Mouse (Mus musculus): ENCODE results near the gene Slc25a54. TPM values are rescaled to one million over a fixed set of nuclear protein-coding genes. Genes with fewer than 3 reads are reported as not detected.

Slc25a54 gene
- total RNA-seq (2012; rRNA removed) = not detected in 2 replicates
- total RNA-seq (2014; rRNA removed) = not detected in 2 replicates
- not detected in 2 replicates for polyA plus RNA-seq (2012; ENCODE audit: insufficient read length, low read depth)

GRCm38 (mm10) chr3:109080169-109080568, at the start of gene Slc25a54:
Gene Slc25a54, plus strand, starts transcription at chr3:109080469.
- Histone ChIP-seq H3K4me2 (ENCODE audit: insufficient read depth, low read depth, poor library complexity, severe bottlenecking) (no peak within 1 kb of the TSS), H3K36me3 (replicated peaks in 1 of 2; ENCODE audit: control insufficient read depth in 1 of 2, insufficient read depth in 1 of 2, low read length in 1 of 2) (no peaks in the 10 kb centered on the region), H3K27me3 (replicated peaks) (no peaks in the 10 kb centered on the region), H3K9ac (ENCODE audit: insufficient read depth, low read depth) (no peak within 1 kb of the TSS), H3K4me1 (ENCODE audit: control insufficient read depth in 1 of 2, insufficient read depth in 2 of 2) (peaks cover 2 to 3% of the 10 kb centered on the region in 2 experiments; a peak in 1 of 4 replicates), H3K4me3 (replicated peaks in 1 of 3; ENCODE audit: low read depth in 2 of 3, low read length in 2 of 3, poor library complexity in 1 of 3) (no peak within 1 kb of the TSS), H3K9me3 (replicated peaks; ENCODE audit: low read length) (no peaks in the 10 kb centered on the region), H3K27ac (ENCODE audit: insufficient read depth, low read depth) (no peak within 1 kb of the TSS), H3K79me2 (replicated peaks; ENCODE audit: control insufficient read depth, extremely low read depth, insufficient read depth, poor library complexity, severe bottlenecking) (no peaks in the 10 kb centered on the region)
- TF ChIP-seq JUN (IDR thresholded peaks at IDR 0.05; ENCODE audit: insufficient read depth, low read depth, low read length) = no peak
- no peak for DNase-seq (ENCODE audit: extremely low read depth)
- dilution Hi-C loops (cut with MboI; ENCODE audit: extremely low pct_ligation_motif_present, extremely low pct_unique_long_range_greater_than_20kb, low sequenced_read_pairs) (no loop called here), in situ Hi-C loops (cut with MboI; ENCODE audit: low pct_ligation_motif_present, low pct_unique_long_range_greater_than_20kb, low sequenced_read_pairs) (no loop called here)

DNA sequence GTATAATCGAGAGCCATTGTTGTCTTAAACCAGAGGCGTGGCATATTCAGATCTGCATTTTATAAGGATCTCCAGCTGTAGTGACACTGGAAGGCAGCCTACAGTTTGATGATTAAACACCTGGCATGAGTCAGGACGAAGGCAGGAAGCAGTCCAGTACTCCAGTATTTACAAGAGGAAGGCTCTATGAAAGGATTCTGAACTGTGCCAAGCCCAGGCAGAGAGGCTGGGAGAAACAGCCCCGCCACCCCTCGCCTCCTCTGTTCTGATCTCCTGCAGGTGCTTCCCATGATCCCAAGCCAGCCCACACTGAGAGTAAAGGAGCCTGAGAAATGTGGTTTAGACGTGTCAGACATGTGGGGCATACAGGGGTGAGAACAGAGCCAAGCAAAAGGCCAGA, 49.5 kb upstream of the Slc25a54 start:
- dilution Hi-C loops (cut with MboI; ENCODE audit: extremely low pct_ligation_motif_present, extremely low pct_unique_long_range_greater_than_20kb, low sequenced_read_pairs) (no loop called here), in situ Hi-C loops (cut with MboI; ENCODE audit: low pct_ligation_motif_present, low pct_unique_long_range_greater_than_20kb, low sequenced_read_pairs) (no loop called here)
- Histone ChIP-seq H3K4me2 (ENCODE audit: insufficient read depth, low read depth, poor library complexity, severe bottlenecking) (no peak overlapping the region), H3K27me3 (replicated peaks) (no peaks in the 10 kb centered on the region), H3K4me3 (replicated peaks in 1 of 3; ENCODE audit: low read depth in 2 of 3, low read length in 2 of 3, poor library complexity in 1 of 3) (no peak overlapping the region), H3K9ac (ENCODE audit: insufficient read depth, low read depth) (no peak overlapping the region), H3K9me3 (replicated peaks; ENCODE audit: low read length) (peaks cover 5% of the 10 kb centered on the region), H3K4me1 (ENCODE audit: control insufficient read depth in 1 of 2, insufficient read depth in 2 of 2) (peaks cover 0 to 8% of the 10 kb centered on the region in 2 experiments; a peak in 2 of 4 replicates), H3K79me2 (replicated peaks; ENCODE audit: control insufficient read depth, extremely low read depth, insufficient read depth, poor library complexity, severe bottlenecking) (no peaks in the 10 kb centered on the region), H3K36me3 (replicated peaks in 1 of 2; ENCODE audit: control insufficient read depth in 1 of 2, insufficient read depth in 1 of 2, low read length in 1 of 2) (no peaks in the 10 kb centered on the region), H3K27ac (ENCODE audit: insufficient read depth, low read depth) (no peak overlapping the region)
- TF ChIP-seq TCF12 (IDR thresholded peaks at IDR 0.05; ENCODE audit: low read depth, low read length) (no peak), CTCF (conservative IDR thresholded peaks at IDR 0.05 in 1 of 2, IDR thresholded peaks at IDR 0.05 in 1 of 2; ENCODE audit: low read depth in 2 of 2, low read length in 2 of 2) (no peak), NELFE (IDR thresholded peaks at IDR 0.05; ENCODE audit: low read depth, low read length) (no peak), ELF1 (IDR thresholded peaks at IDR 0.05; ENCODE audit: low read depth, low read length) (no peak), POLR2A (IDR thresholded peaks at IDR 0.05; ENCODE audit: low read depth, low read length) (no peak)
- no peak for DNase-seq (ENCODE audit: extremely low read depth)

DNA sequence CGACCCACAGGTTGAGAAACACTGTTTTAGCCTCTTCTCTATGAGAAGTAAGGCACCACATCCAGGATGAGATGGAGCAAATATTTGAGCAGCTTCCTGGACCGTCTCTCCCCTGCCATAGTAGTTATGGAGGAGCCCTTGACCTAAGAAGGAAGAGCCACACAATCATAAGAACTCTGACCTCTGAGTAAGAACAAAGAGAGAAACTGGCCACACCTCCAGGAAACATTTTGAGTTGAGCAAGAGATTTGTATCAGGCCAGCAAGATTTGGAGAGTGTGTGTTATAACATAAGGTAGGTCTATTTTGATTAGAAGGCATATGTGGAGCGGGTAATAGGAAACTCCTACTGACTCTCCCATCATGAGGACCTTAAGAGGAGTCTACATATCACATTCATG, 48.6 kb upstream of the Slc25a54 start:
- H3K4me1 ChIP-seq (ENCODE audit: control insufficient read depth in 1 of 2, insufficient read depth in 2 of 2) = peaks cover 0 to 8% of the 10 kb centered on the region in 2 experiments; a peak in 2 of 4 replicates
- no peaks in the 10 kb centered on the region for H3K27me3 ChIP-seq (replicated peaks)
- TF ChIP-seq MXI1 (IDR thresholded peaks at IDR 0.05; ENCODE audit: low read depth, low read length) = no peak
- no peak for TF ChIP-seq SIN3A (IDR thresholded peaks at IDR 0.05; ENCODE audit: low read length)
- no peak for TF ChIP-seq NRF1 (IDR thresholded peaks at IDR 0.05; ENCODE audit: low read depth, low read length)
- TF ChIP-seq JUN (IDR thresholded peaks at IDR 0.05; ENCODE audit: insufficient read depth, low read depth, low read length) = no peak
- TF ChIP-seq ETS1 (conservative IDR thresholded peaks at IDR 0.05; ENCODE audit: low read depth, low read length) = no peak
- no peak for TF ChIP-seq GABPA (IDR thresholded peaks at IDR 0.05; ENCODE audit: insufficient replicate concordance, low read depth, low read length)
- TF ChIP-seq ZKSCAN1 (IDR thresholded peaks at IDR 0.05; ENCODE audit: borderline replicate concordance, low read depth, low read length) = no peak
- TF ChIP-seq CTCF (conservative IDR thresholded peaks at IDR 0.05 in 1 of 2, IDR thresholded peaks at IDR 0.05 in 1 of 2; ENCODE audit: low read depth in 2 of 2, low read length in 2 of 2) = no peak
- TF ChIP-seq USF1 (IDR thresholded peaks at IDR 0.05; ENCODE audit: low read depth, low read length) = no peak
- TF ChIP-seq BHLHE40 (IDR thresholded peaks at IDR 0.05; ENCODE audit: low read depth, low read length) = no peak
- TF ChIP-seq SMC3 (IDR thresholded peaks at IDR 0.05; ENCODE audit: low read depth, low read length) = no peak
- TF ChIP-seq MYC (IDR thresholded peaks at IDR 0.05; ENCODE audit: low read depth, low read length) = no peak
- no peak for TF ChIP-seq RAD21 (IDR thresholded peaks at IDR 0.05; ENCODE audit: low read depth, low read length)
- no peak for TF ChIP-seq ZC3H11A (IDR thresholded peaks at IDR 0.05; ENCODE audit: low read depth, low read length)
- H3K27ac ChIP-seq (ENCODE audit: insufficient read depth, low read depth) = no peak overlapping the region
- H3K9me3 ChIP-seq (replicated peaks; ENCODE audit: low read length) = peaks cover 5% of the 10 kb centered on the region
- H3K9ac ChIP-seq (ENCODE audit: insufficient read depth, low read depth) = no peak overlapping the region
- H3K79me2 ChIP-seq (replicated peaks; ENCODE audit: control insufficient read depth, extremely low read depth, insufficient read depth, poor library complexity, severe bottlenecking) = no peaks in the 10 kb centered on the region
- dilution Hi-C loops (cut with MboI; ENCODE audit: extremely low pct_ligation_motif_present, extremely low pct_unique_long_range_greater_than_20kb, low sequenced_read_pairs) = no loop called here
- no peak for DNase-seq (ENCODE audit: extremely low read depth)
- in situ Hi-C loops (cut with MboI; ENCODE audit: low pct_ligation_motif_present, low pct_unique_long_range_greater_than_20kb, low sequenced_read_pairs) = no loop called here
- no peaks in the 10 kb centered on the region for H3K36me3 ChIP-seq (replicated peaks in 1 of 2; ENCODE audit: control insufficient read depth in 1 of 2, insufficient read depth in 1 of 2, low read length in 1 of 2)
- no peak overlapping the region for H3K4me3 ChIP-seq (replicated peaks in 1 of 3; ENCODE audit: low read depth in 2 of 3, low read length in 2 of 3, poor library complexity in 1 of 3)
- H3K4me2 ChIP-seq (ENCODE audit: insufficient read depth, low read depth, poor library complexity, severe bottlenecking) = no peak overlapping the region

Measured in CH12.LX (cell line).